Mouse (Mus musculus) gonadal fat pad, adult 2 months (tissue): ENCODE data around the gene 2310022B05Rik. TPM values are rescaled to one million over a fixed set of nuclear protein-coding genes. Genes with fewer than 3 reads are reported as not detected.

ENCODE experiments used
- DNase-seq: peaks from one replicate; pipeline ENCODE4 v3.0.0-alpha.2; 2012; ENCODE audit warnings: low read depth
- polyA plus RNA-seq: library from polyadenylated mRNA; depleted of rRNA; stranded (reverse); fragments of >200 nt; gene quantifications from 2 replicates; pipeline ENCODE4 v1.2.3, GENCODE M21; 2012; rRNA removed

The 2310022B05Rik gene
- polyA plus RNA-seq = 25.8 and 32.1 TPM in 2 replicates

DNA sequence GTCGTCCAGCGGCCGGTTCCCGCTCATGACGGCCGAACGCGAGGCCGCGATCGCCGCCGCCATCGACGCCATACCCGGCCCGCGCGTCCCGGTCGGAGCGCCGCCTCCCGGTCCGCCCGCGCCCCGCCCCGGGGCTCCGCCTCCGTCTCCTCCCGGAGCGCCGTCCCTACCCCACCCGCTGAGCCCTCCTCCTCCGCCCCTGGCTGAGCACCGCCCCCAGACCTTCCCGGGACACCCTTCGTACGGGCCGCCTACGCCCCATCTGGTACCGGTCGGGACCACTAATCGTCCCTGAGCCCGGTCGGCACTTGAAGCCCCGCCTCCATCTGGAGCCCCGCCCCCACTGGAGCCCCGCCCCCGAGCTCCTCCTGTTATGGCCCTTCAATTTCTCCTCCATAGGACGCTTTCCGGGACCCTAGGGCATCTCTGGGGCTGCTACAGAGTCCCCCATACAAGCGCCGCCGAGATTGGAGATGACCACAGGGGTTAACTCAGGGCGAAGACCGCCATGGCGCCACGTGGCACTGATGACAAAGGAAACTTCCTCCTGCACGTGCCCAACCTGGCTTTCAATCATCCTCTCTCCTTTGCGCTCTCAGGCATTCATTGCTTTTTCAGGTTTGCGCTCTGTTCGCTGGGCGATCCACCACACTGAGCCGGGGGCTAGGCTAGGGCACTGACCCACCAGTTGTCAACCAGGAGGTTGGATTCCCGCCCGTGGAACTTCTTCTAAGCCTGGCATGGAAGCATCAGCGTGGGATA lies at the start of gene 2310022B05Rik:
2310022B05Rik (minus strand) TSS at position 258 of the 762 bp plus-strand sequence.
- DNase-seq = no peak

DNA sequence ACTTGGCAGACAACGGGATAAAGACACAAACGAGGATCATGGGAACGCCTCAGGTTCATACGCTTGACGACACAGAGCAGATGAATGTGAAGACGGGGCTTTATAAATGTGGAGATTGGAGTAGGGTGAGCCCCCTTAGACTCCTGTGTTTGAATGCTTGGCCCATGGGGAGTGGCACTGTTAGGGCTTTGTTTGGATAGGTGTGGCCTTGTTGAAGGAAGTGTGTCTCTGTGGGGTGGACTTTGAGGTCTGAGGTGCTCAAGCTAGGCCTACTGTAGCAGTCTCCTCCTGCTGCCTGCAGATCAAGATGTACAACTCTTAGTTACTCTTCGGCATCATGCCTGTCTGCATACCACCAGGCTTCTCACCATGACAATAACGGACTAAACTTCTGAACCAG lies 42.7 kb upstream of the 2310022B05Rik start:
- DNase-seq = no peak

- DNase-seq = no peak
Observed at GRCm38 (mm10) chr8:124704376-124704775, 41.2 kb upstream of the 2310022B05Rik start.

GRCm38 (mm10) chr8:124703526-124703925 lies 40.4 kb upstream of the 2310022B05Rik start:
- DNase-seq = no peak

GRCm38 (mm10) chr8:124702183-124702582 lies 39.0 kb upstream of the 2310022B05Rik start:
- DNase-seq = no peak

DNA sequence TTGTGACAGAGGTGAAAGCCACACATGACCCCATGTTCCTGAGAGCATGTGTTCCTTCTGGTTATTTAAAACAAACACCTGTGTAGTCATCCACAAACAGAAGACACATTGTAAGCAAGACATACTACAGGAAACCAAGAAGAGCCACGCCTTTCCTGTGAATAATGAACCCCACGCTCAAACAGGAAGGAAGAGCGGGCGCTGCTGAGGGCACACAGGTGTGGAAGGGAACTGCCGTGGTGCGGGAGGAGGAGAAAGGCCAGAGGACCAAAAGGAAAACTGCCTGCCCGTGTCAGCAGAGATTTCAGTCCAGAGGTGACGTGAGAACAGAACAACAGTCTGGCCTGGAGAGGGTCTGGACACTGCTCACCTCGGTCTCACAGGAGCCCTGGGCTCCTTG lies 37.9 kb upstream of the 2310022B05Rik start:
- DNase-seq = no peak

GRCm38 (mm10) chr8:124700271-124700670 lies 37.1 kb upstream of the 2310022B05Rik start:
- DNase-seq = no peak

- no peak for DNase-seq
Observed at GRCm38 (mm10) chr8:124695424-124696100, 32.4 kb upstream of the 2310022B05Rik start.

- DNase-seq = no peak
Observed at GRCm38 (mm10) chr8:124691706-124692105, 28.5 kb upstream of the 2310022B05Rik start.

DNA sequence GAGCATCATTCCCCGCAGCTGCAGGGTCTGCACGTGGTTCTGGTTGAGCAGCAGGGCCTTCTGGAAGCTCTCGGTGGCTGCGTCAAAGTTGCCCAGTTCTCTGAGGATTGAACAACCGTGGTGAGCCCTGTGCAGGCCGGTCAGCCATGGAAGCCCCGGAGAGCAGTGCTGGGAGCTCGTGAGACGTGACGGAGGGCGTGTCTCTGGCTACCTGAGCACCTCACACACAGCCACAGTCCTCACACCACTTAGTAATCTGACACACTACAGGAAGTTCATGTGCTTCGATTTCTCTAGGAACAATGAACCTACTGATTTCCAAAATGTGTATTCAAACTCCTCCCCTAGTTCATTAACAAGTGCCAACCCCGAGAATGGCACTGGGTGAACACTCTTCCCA lies 25.7 kb upstream of the 2310022B05Rik start:
- no peak for DNase-seq

GRCm38 (mm10) chr8:124682218-124682617 lies 19.0 kb upstream of the 2310022B05Rik start:
- DNase-seq = no peak

DNA sequence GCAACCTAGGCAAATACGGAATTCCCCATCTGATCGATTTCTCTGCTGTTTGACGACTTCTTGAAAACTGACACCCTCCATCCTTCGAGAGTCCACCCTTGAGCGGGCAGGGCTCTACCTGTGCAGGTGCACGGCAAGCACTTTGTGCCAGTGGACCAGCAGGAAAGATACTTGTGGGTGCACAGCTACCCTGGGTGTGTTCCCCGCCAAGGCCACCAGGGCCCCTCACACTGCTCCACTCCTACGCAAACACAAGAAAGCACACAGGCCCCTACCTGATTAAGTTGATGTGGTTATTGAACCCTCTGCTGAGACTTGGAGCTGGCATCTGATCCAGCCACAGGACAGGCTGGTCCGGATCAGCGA lies 18.6 kb upstream of the 2310022B05Rik start:
- DNase-seq = no peak

GRCm38 (mm10) chr8:124681077-124681791 lies 18.1 kb upstream of the 2310022B05Rik start:
- no peak for DNase-seq

GRCm38 (mm10) chr8:124678246-124678645 lies 15.1 kb upstream of the 2310022B05Rik start:
- DNase-seq = no peak

- DNase-seq = no peak
Observed at GRCm38 (mm10) chr8:124677486-124677885, 14.3 kb upstream of the 2310022B05Rik start.

DNA sequence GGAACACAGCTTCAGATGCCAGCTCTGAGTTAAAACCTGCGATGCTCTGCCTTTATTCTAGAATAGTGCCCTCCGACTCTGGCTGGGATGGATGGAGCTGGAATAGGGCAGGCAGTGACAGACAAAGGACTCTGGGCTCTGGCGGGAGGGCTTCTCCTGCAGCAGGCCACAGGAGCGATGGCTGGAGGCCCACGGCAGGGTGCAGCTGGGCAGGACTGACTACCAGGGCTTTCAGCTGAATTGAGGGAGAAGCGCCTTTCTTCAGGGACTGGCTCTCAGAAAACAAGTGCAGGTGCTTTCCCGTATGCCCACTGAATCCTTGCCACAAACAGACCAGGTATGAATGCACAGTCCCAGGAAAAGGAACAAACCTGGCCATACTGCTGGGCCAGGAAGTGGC lies 13.9 kb upstream of the 2310022B05Rik start:
- no peak for DNase-seq

GRCm38 (mm10) chr8:124676661-124677060 lies 13.5 kb upstream of the 2310022B05Rik start:
- DNase-seq = no peak

DNA sequence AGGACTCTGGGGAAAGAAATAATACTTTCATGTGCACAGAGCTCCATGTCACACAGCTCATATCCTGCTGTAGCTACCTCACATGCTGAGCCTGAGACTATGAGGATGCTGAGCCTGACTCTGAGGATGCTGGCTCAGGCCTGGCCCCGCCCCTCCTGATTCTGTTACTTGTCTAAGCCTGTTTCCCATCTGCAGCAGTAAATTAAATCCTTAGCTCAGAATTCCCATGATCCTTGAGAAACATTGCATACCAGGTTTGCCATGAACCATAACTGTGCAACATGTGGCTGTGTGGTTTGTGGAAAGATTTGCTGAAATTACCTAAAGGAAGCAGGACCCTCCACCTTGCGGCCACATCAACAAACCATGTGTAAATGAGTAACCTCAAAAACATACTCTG lies 9.2 kb upstream of the 2310022B05Rik start:
- no peak for DNase-seq

DNA sequence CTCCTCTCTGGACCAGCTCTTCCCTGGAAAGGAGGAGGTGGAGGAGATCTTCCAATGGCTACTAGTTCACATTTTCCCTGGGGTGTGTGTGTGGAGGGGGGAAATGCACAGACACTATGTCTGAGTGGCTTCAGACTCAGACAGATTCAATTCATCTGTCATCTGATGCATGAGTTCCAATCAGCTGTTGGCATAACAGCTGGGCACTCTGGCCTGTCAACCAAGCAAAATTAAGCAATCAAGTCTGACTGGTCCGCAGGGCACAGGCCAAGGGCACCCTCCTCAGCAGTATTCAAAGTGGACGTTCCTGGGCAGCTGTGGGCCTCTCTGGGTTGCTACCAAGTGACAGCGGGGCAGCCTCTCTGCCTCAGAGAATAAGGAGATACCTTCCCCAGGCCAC lies 5.6 kb upstream of the 2310022B05Rik start:
- no peak for DNase-seq

- DNase-seq = no peak
Observed at GRCm38 (mm10) chr8:124664414-124664813, 1.2 kb upstream of the 2310022B05Rik start.

GRCm38 (mm10) chr8:124663874-124664230 lies 683 bp upstream of the 2310022B05Rik start:
- no peak for DNase-seq

GRCm38 (mm10) chr8:124662446-124663111 lies 590 bp downstream of the 2310022B05Rik start:
- DNase-seq = no peak
